Mouse (Mus musculus): ENCODE measurements around the gene Ppib.

DNA sequence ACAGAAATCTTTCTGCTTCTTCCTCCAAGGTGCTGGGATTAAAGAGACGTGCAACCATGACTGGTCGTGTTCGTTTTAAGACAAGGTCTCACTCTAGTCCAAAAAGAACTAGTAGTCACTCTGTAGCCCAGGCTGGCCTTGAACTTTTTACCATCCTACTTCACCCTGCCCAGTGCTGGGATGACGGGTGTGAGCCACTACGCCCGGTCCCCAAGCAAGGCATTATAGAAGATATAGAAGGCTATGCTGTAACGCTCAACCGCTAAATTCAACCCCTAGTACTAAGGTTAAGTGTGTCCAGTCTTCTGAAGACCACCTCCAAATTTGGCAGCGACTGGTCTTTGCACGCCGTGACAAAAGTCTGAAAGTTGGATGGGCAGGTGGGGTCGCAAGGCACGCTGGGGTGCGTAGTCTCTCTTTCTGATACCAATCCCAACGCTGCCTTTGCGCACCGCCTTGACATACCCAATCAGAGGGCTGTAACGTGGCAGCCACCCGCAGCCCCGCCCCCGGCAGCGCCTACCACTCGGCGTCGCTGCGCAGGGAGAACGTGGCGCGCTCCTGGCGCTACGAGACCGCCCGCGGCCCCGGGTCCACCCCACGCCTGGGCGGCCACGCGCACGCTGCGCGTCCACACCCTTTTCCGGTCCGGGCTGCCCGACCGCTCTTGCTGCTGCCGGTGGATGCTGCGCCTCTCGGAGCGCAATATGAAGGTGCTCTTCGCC lies at the start of gene Ppib:
- TF ChIP-seq POLR2A (IDR thresholded peaks at IDR 0.05; ENCODE audit: low read depth, low read length) (peak; percentile 87), CTCF (IDR thresholded peaks at IDR 0.05; ENCODE audit: extremely low read depth, insufficient read depth, insufficient read length, insufficient replicate concordance) (no peak)
